Mouse (Mus musculus): ENCODE data around the gene Ifit3. TPM values are rescaled to one million over a fixed set of nuclear protein-coding genes. Genes with fewer than 3 reads are reported as not detected.
"Not testable (repeated sequence)": the region's sequence is repeated elsewhere in the genome, so short reads cannot be mapped to it uniquely, and the experiment has no call there.

Ifit3 gene
- 0.78 and 0.88 TPM in 2 replicates for polyA plus RNA-seq (2015; fragmentation: Nextera tagmentation; extraction: Ambion mirVana)

- not testable (repeated sequence) for H3K36me3 ChIP-seq; H3K4me3 ChIP-seq; H3K4me2 ChIP-seq; H3K27ac ChIP-seq; ATAC-seq (ENCODE audit: low FRiP score); H3K27me3 ChIP-seq; H3K9me3 ChIP-seq; H3K4me1 ChIP-seq (replicated peaks); H3K9ac ChIP-seq
- 69% methylated on average over 2 of the region's 2 CpGs for WGBS
Observed at GRCm38 (mm10) chr19:34583126-34583766, at the start of gene Ifit3. Gene Ifit3 (plus strand): TSS chr19:34583531.

- Histone ChIP-seq H3K27me3 (no peaks in the 10 kb centered on the region), H3K4me1 (replicated peaks) (no peaks in the 10 kb centered on the region), H3K4me3 (no peak overlapping the region), H3K27ac (no peak overlapping the region), H3K9ac (no peak overlapping the region), H3K36me3 (no peaks in the 10 kb centered on the region), H3K9me3 (no peaks in the 10 kb centered on the region), H3K4me2 (no peak overlapping the region)
- 86% methylated on average over 1 of the region's 1 CpGs for WGBS
- no peak for ATAC-seq (ENCODE audit: low FRiP score)
Observed at GRCm38 (mm10) chr19:34539422-34539821, 43.9 kb upstream of the Ifit3 start.

GRCm38 (mm10) chr19:34546211-34546610 lies 37.1 kb upstream of the Ifit3 start:
- 89% methylated on average over 4 of the region's 4 CpGs for WGBS
- Histone ChIP-seq H3K4me2 (no peak overlapping the region), H3K4me1 (replicated peaks) (peaks cover 5% of the 10 kb centered on the region; the same call in 1 of the 2 replicates), H3K36me3 (no peaks in the 10 kb centered on the region), H3K4me3 (no peak overlapping the region), H3K9me3 (no peaks in the 10 kb centered on the region), H3K9ac (no peak overlapping the region), H3K27ac (no peak overlapping the region), H3K27me3 (no peaks in the 10 kb centered on the region)
- ATAC-seq (ENCODE audit: low FRiP score): no peak

GRCm38 (mm10) chr19:34547976-34548375 lies 35.4 kb upstream of the Ifit3 start:
- 27% methylated on average over 7 of the region's 7 CpGs for WGBS
- H3K4me3 ChIP-seq: no peak overlapping the region
- peaks cover 9% of the 10 kb centered on the region; the same call in 1 of the 2 replicates for H3K4me1 ChIP-seq (replicated peaks)
- H3K4me2 ChIP-seq: no peak overlapping the region
- no peak overlapping the region for H3K27ac ChIP-seq
- H3K36me3 ChIP-seq: no peaks in the 10 kb centered on the region
- no peak for ATAC-seq (ENCODE audit: low FRiP score)
- H3K27me3 ChIP-seq: no peaks in the 10 kb centered on the region
- no peaks in the 10 kb centered on the region for H3K9me3 ChIP-seq
- no peak overlapping the region for H3K9ac ChIP-seq

- peak overlapping the region; percentile 51 for H3K4me3 ChIP-seq
- no peaks in the 10 kb centered on the region for H3K9me3 ChIP-seq
- H3K9ac ChIP-seq: peak overlapping the region; percentile 61
- H3K27ac ChIP-seq: peak overlapping the region; percentile 73; the same call in 1 of the 2 replicates
- H3K36me3 ChIP-seq: no peaks in the 10 kb centered on the region
- H3K4me2 ChIP-seq: peak overlapping the region; percentile 68
- 31% methylated on average over 4 of the region's 4 CpGs for WGBS
- ATAC-seq (ENCODE audit: low FRiP score): peak; percentile 14; the same call in 1 of the 2 replicates
- no peaks in the 10 kb centered on the region for H3K27me3 ChIP-seq
- peaks cover 9% of the 10 kb centered on the region; the same call in 1 of the 2 replicates for H3K4me1 ChIP-seq (replicated peaks)
Observed at GRCm38 (mm10) chr19:34550205-34550533, 33.2 kb upstream of the Ifit3 start.

GRCm38 (mm10) chr19:34550534-34551223 lies 32.7 kb upstream of the Ifit3 start, which contains the start of gene Ifit2:
Gene Ifit2 (plus strand): TSS chr19:34550694.
- H3K9me3 ChIP-seq: no peaks in the 10 kb centered on the region
- ATAC-seq (ENCODE audit: low FRiP score): peak; percentile 98
- H3K4me3 ChIP-seq: peak within 1 kb of the TSS; percentile 51
- peak within 1 kb of the TSS; percentile 68 for H3K4me2 ChIP-seq
- H3K27ac ChIP-seq: peak within 1 kb of the TSS; percentile 73; the same call in 1 of the 2 replicates
- H3K36me3 ChIP-seq: no peaks in the 10 kb centered on the region
- no peaks in the 10 kb centered on the region for H3K27me3 ChIP-seq
- peaks cover 9% of the 10 kb centered on the region; the same call in 1 of the 2 replicates for H3K4me1 ChIP-seq (replicated peaks)
- H3K9ac ChIP-seq: peak within 1 kb of the TSS; percentile 61
- WGBS: under 1% methylated on average over 22 of the region's 22 CpGs

GRCm38 (mm10) chr19:34551981-34552380 lies 31.4 kb upstream of the Ifit3 start:
- no peaks in the 10 kb centered on the region for H3K36me3 ChIP-seq
- no peak overlapping the region for H3K9ac ChIP-seq
- H3K4me2 ChIP-seq: no peak overlapping the region
- no peaks in the 10 kb centered on the region for H3K9me3 ChIP-seq
- WGBS: 72% methylated on average over 5 of the region's 5 CpGs
- H3K4me3 ChIP-seq: no peak overlapping the region
- no peak for ATAC-seq (ENCODE audit: low FRiP score)
- H3K27me3 ChIP-seq: no peaks in the 10 kb centered on the region
- H3K27ac ChIP-seq: no peak overlapping the region
- H3K4me1 ChIP-seq (replicated peaks): peaks cover 9% of the 10 kb centered on the region; the same call in 1 of the 2 replicates

- 70% methylated on average over 6 of the region's 6 CpGs for WGBS
- Histone ChIP-seq H3K27me3 (no peaks in the 10 kb centered on the region), H3K4me1 (replicated peaks) (peaks cover 9% of the 10 kb centered on the region; the same call in 1 of the 2 replicates), H3K4me3 (no peak overlapping the region), H3K4me2 (no peak overlapping the region), H3K9me3 (no peaks in the 10 kb centered on the region), H3K27ac (no peak overlapping the region), H3K36me3 (no peaks in the 10 kb centered on the region), H3K9ac (no peak overlapping the region)
- no peak for ATAC-seq (ENCODE audit: low FRiP score)
Observed at GRCm38 (mm10) chr19:34553021-34553420, 30.3 kb upstream of the Ifit3 start.

GRCm38 (mm10) chr19:34553522-34553921 lies 29.8 kb upstream of the Ifit3 start:
- no peak overlapping the region for H3K4me3 ChIP-seq
- H3K9ac ChIP-seq: no peak overlapping the region
- no peak overlapping the region for H3K27ac ChIP-seq
- no peaks in the 10 kb centered on the region for H3K9me3 ChIP-seq
- ATAC-seq (ENCODE audit: low FRiP score): no peak
- no peak overlapping the region for H3K4me2 ChIP-seq
- peaks cover 9% of the 10 kb centered on the region; the same call in 1 of the 2 replicates for H3K4me1 ChIP-seq (replicated peaks)
- no peaks in the 10 kb centered on the region for H3K27me3 ChIP-seq
- H3K36me3 ChIP-seq: no peaks in the 10 kb centered on the region
- 80% methylated on average over 3 of the region's 3 CpGs for WGBS

- H3K4me2 ChIP-seq: no peak overlapping the region
- no peak overlapping the region for H3K9ac ChIP-seq
- H3K27ac ChIP-seq: no peak overlapping the region
- no peaks in the 10 kb centered on the region for H3K9me3 ChIP-seq
- H3K4me3 ChIP-seq: no peak overlapping the region
- H3K36me3 ChIP-seq: no peaks in the 10 kb centered on the region
- peaks cover 9% of the 10 kb centered on the region; the same call in 1 of the 2 replicates for H3K4me1 ChIP-seq (replicated peaks)
- no peaks in the 10 kb centered on the region for H3K27me3 ChIP-seq
- no peak for ATAC-seq (ENCODE audit: low FRiP score)
Observed at GRCm38 (mm10) chr19:34554061-34554460, 29.3 kb upstream of the Ifit3 start.

- ATAC-seq (ENCODE audit: low FRiP score): no peak
- H3K4me1 ChIP-seq (replicated peaks): 0 out of 2 replicates have a peak, but pooled peaks cover 4% of the 10 kb centered on the region
Observed at GRCm38 (mm10) chr19:34556621-34557020, 26.7 kb upstream of the Ifit3 start.

GRCm38 (mm10) chr19:34562556-34562955 lies 20.8 kb upstream of the Ifit3 start:
- no peak overlapping the region for H3K4me2 ChIP-seq
- no peaks in the 10 kb centered on the region for H3K4me1 ChIP-seq (replicated peaks)
- no peak for ATAC-seq (ENCODE audit: low FRiP score)

More at GRCm38 (mm10) chr19:34556621-34557020, 26.7 kb upstream of the Ifit3 start:
- H3K4me2 ChIP-seq: no peak overlapping the region
- 87% methylated on average over 3 of the region's 3 CpGs for WGBS
- no peaks in the 10 kb centered on the region for H3K27me3 ChIP-seq
- H3K27ac ChIP-seq: no peak overlapping the region
- no peak overlapping the region for H3K4me3 ChIP-seq
- no peak overlapping the region for H3K9ac ChIP-seq
- no peaks in the 10 kb centered on the region for H3K36me3 ChIP-seq
- no peaks in the 10 kb centered on the region for H3K9me3 ChIP-seq

More at GRCm38 (mm10) chr19:34562556-34562955, 20.8 kb upstream of the Ifit3 start:
- no peaks in the 10 kb centered on the region for H3K9me3 ChIP-seq
- H3K27ac ChIP-seq: no peak overlapping the region
- H3K36me3 ChIP-seq: no peaks in the 10 kb centered on the region
- no peak overlapping the region for H3K4me3 ChIP-seq
- H3K9ac ChIP-seq: no peak overlapping the region
- no peaks in the 10 kb centered on the region for H3K27me3 ChIP-seq
